ENCODE assay signal across 16 mouse cellular contexts in the genomic region with DNA sequence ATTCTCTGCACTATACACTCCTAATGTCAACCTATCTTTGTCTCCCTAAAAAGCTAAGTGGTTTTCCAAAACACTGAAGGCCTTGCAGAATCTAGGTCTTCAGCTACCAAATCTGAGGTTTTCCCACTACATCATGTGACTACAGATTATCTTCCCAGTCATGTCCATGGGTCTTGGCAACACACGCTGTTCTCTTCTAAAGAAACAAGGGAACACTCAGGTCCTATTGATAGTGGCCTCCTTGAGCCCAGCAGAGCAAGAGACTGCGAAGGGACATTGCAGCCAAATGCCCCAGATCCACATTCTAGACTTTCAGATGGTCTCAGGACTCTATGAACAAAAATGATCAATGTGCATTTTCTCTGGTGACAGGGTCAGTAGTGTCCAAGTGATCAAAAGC. TPM values are rescaled to one million over a fixed set of nuclear protein-coding genes. Genes with fewer than 3 reads are reported as not detected.
DNase-seq lines count a peak whose midpoint lies in the region; TF ChIP-seq lines count a peak whose summit lies in the region.
"Had no signal": no experiment of that assay in that cellular context is flagged by ENCODE, and none has a peak within 500 bp of the region (broad histone marks: within the 10 kb centered on the region; RNA-seq: fewer than 3 reads in every experiment).

No protein-coding gene starts in this region.

- TF ChIP-seq POLR2A in heart, adult 2 months (IDR thresholded peaks at IDR 0.05; ENCODE audit: insufficient read depth, low read depth, low read length) = no peak

- no peaks in the 10 kb centered on the region for H3K36me3 ChIP-seq in heart, adult 2 months (ENCODE audit: control insufficient read depth, insufficient read depth, low read length)
- H3K36me3 ChIP-seq: embryonic facial prominence, embryonic 10.5 days; heart, embryonic 15.5 days had no signal

- WGBS in heart, adult 2 months = 48% methylated on average over 2 of the region's 2 CpGs

- H3K4me3 ChIP-seq in heart, adult 2 months = no peak overlapping the region
- H3K4me3 ChIP-seq in left cerebral cortex, adult 2 months = no peak overlapping the region
- H3K4me3 ChIP-seq: embryonic facial prominence, embryonic 10.5 days; heart, embryonic 15.5 days had no signal

- TF ChIP-seq EP300 in heart, adult 2 months (IDR thresholded peaks at IDR 0.05; ENCODE audit: insufficient read depth, low read depth, low read length) = peak; percentile 59; the same call in 1 of the 2 replicates

- H3K9ac ChIP-seq in heart, adult 2 months (ENCODE audit: low read depth, low read length) = no peak overlapping the region
- H3K9ac ChIP-seq: heart, embryonic 15.5 days had no signal

- no peaks in the 10 kb centered on the region for H3K4me1 ChIP-seq in heart, adult 2 months (ENCODE audit: control insufficient read depth, insufficient read depth, low read length)
- H3K4me1 ChIP-seq: embryonic facial prominence, embryonic 10.5 days; heart, embryonic 15.5 days had no signal

- no peaks in the 10 kb centered on the region for H3K27me3 ChIP-seq in heart, adult 2 months (ENCODE audit: control insufficient read depth, insufficient read depth, low read length)
- H3K27me3 ChIP-seq: heart, embryonic 15.5 days had no signal

- no peak overlapping the region for H3K27ac ChIP-seq in heart, adult 2 months
- H3K27ac ChIP-seq in left cerebral cortex, adult 2 months = peak overlapping the region; percentile 36
- H3K27ac ChIP-seq: embryonic facial prominence, embryonic 10.5 days; heart, embryonic 15.5 days; macrophage had no signal

- intact Hi-C loops in heart, adult 2 months (cut with DNase I) = no loop called here
- intact Hi-C loops in heart, postnatal 14 days (cut with DNase I) = no loop called here
- intact Hi-C loops in left cerebral cortex, adult 2 months (cut with DNase I) = loop anchor here (5.0 kb wide), 2 partner anchors 65 to 510 kb away; no protein-coding TSS in a partner anchor
- intact Hi-C loops in left cerebral cortex, postnatal 36 days (cut with DNase I) = no loop called here

- no peak for TF ChIP-seq CTCF in heart, adult 2 months (IDR thresholded peaks at IDR 0.05)
- TF ChIP-seq CTCF in left cerebral cortex, adult 2 months (IDR thresholded peaks at IDR 0.05) = no peak

- no peaks in the 10 kb centered on the region for H3K79me2 ChIP-seq in heart, adult 2 months (replicated peaks; ENCODE audit: control insufficient read depth, insufficient read depth, low read length)

- DNase-seq in cerebellum, adult 9-11 months = peak; percentile 24
- no peak for DNase-seq in cerebellum, adult 11-12 months
- no peak for DNase-seq in heart, adult 2 months
- no peak for DNase-seq in heart, postnatal 14 days
- DNase-seq in left cerebral cortex, adult 2 months (ENCODE audit: extremely low spot score in 1 of 2, low spot score in 2 of 2) = peak in 1 of 2 experiments; percentile 13
- DNase-seq in left cerebral cortex, postnatal 36 days (ENCODE audit: low spot score in 2 of 2) = no peak
- DNase-seq in testis, postnatal 14 days (ENCODE audit: low spot score) = peak; percentile 38
- DNase-seq in testis, postnatal 10 days (ENCODE audit: low spot score) = no peak
- DNase-seq: adrenal gland, postnatal 14 days; kidney, adult 9 months; kidney, postnatal 14 days; spleen, adult 18-20 months; thymus, postnatal 14 days had no signal

RNA-seq across cellular contexts. Expression of a gene that starts 20.5 kb away (rescaled TPM):
- 10 to 100 TPM; 26.8 to 29.8 TPM for total RNA-seq in heart, adult 2 months (2021)
- 6.6 and 13.6 TPM in 2 replicates for polyA plus RNA-seq in heart, adult 2 months (2012; rRNA removed)
- total RNA-seq in heart, postnatal 14 days (2021) = 10 to 100 TPM; 33.4 to 41.6 TPM
- 100 to 1,000 TPM; 205 to 221 TPM for total RNA-seq in left cerebral cortex, adult 2 months (2021)
- total RNA-seq in left cerebral cortex, postnatal 36 days (2021) = 100 to 1,000 TPM; 164 to 253 TPM

Comparison
In these comparisons a context has a peak if more than half of its experiments do, and no peak if none do; other contexts are left out.
1. DNase-seq: peak in cerebellum, adult 9-11 months (single experiment) and testis, postnatal 14 days (single experiment); none in cerebellum, adult 11-12 months (single experiment), heart, adult 2 months (0 of 2), heart, postnatal 14 days (0 of 2), left cerebral cortex, postnatal 36 days (0 of 2) and testis, postnatal 10 days (single experiment).